Mouse (Mus musculus) retina, embryonic 14.5 days (tissue): ENCODE data around the gene Hoxc9.

Experiments
- DNase-seq: peaks from one replicate; pipeline ENCODE4 v3.0.0-alpha.2; 2015; ENCODE audit warnings: low spot score

Hoxc9 gene

DNA sequence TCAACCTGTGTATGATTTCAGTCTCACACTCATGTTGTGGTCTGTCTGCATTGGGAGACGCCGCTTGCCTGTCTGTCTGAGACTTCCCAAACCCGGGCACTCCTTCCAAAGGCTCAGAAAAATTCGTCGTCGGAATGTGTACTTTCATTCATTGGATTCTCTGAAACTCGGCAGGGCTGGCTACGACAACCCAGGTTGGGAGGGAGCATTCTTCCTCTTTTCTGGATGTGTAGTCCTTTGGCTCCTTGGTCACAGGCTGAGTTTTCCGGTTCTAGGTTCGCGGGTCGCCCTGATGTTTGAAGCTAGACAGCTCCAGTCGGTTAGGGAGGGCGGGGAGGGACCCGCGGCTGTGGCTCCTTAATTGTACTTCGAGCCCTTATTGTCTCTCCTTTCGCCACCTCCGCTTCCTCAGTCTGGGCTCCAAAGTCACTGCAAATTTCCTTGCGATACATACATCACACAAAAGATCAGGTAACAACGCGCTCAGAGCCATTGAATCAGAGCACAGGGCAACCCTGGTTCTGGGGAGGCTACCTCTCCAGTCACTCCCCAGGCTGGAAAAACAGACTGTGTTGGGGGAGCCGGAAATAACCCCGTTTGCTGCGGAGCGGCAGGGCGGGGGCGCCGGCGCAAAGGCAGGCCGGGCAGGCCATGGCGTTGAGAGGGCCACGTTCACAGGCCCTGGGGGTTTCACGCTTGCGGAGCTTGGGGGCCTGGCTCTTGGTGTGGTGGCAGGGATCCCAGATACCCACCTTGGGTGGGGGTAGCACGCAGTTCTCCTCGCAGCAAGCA, 588 bp downstream of the Hoxc9 start:
- DNase-seq, result no peak

DNA sequence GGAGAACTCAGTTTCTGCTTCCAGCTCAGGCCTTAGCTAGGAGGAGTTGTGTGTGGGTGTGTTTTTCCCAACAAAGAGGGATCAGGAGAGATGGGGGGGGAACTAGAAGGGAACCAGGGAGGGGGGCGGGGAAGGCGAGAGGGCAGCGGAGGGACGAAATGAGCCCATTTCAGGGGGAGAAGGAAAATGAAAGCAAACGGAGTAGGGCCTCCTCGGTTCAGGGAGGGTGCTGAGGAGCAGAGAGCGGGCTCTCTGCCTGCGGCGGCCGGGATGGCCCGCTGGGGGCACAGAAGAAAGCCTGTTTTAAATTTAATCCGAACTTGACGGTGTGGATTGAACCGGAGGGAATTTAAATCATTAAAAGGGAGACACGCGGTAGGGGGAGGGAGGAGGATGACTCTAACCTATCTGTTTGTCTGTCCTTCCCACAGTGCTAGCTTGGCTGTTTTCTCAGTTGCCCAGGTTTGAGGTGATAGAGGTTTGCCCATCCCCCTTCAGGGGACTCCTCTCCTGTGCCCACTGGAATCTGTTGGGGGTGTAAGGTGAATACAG, 1.3 kb downstream of the Hoxc9 start:
- DNase-seq, result no peak

DNA sequence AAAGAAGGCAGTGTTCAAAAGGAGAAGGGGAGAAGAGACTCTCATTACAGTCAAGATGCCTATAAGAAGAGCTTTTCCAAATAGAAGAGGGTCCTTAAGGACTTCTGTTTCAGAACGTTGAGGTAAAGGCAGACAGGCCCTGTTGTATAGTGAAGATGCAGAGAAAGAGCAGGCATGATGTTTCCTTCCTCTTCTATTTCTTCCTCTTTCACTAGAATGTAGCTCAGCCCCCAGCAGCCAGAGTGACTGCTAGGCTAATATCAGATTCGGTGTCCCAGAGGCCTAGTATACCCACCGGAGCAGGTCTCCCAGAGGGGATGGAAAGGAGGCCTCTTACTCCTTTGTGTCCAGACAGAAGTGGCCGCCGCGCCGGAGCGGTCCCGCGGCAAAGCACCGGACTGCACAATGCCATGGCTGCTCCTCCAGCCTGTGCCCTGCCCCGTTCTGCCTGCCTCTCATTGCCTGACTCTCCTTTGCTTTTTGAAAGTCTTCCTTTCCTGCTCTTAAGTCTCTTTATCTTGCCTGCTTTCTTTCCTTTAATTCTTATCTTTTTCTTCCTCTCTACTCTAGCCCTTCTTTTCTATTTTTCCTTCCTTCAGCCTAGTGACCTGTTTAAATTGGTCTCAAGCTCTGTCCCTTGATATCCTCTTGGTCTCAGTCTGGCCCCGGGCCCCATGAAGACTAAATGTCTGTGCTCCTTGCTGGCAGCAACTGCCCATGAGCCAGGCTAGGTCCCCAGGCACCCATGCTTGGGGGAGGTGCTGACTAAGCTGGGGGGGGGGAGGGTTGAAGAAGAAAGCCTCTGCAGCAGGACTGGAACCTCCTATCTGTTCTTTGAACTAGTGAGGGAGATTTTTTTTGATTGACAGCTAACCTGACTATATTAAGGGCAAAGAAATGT, 2.6 kb downstream of the Hoxc9 start:
- no peak for DNase-seq

DNA sequence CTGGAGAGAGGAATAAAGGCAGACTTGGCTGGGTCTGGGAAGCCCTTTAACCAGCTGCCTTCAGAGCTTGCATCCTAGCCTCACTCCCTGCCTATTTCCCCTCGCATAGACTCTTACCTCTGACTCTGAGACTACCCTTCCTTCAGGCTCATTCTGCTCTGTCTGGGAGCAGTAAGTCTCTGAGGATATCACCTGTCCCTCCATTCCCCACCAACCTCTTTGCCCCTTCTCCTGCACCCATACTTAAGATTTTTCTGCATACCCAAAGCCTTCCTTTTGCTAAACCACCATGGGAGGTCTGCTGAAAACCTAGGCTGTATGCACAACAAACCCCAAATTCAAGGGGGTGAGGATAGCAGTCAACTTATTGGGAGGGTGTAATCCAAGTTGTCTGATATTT, 3.7 kb downstream of the Hoxc9 start:
- DNase-seq, result no peak

DNA sequence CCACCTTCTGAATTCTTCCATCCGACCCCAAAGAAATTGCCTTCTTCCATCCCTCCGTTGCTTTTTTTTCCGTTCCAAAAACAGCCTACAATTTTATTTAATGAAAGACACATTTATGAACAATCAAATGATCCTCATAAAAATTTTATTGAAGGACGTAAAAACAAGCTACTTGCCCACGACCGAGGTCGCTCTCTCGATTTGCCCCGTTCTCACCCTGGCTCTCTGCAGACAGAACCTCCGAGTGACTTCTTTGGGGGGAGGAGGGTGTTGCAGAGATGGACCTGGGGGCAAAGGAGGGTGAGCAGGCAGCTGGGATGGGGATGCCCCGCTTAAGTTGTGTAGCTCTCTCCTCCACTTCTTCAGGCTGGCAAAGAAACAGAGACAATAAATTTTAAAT, 4.1 kb downstream of the Hoxc9 start:
- no peak for DNase-seq

DNA sequence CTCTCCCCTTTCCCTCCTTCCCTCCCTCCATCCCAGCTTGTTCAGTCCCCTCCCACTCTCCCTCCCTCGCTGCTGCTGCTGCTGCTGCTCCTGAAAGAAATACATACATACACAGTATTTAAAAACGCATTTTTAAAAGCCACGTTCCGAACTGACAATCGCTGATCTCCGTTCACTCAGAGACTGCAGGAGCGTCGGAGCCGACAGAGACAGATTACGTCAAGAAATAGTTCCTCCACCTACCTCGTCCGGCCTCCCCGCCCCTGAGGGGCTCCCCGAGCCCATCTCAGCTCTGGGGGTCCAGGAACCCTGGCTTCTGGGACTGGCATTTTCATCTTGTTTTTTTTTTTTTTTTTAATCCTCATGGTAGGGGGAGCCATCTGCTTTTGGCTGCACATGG, 4.7 kb downstream of the Hoxc9 start:
- no peak for DNase-seq

DNA sequence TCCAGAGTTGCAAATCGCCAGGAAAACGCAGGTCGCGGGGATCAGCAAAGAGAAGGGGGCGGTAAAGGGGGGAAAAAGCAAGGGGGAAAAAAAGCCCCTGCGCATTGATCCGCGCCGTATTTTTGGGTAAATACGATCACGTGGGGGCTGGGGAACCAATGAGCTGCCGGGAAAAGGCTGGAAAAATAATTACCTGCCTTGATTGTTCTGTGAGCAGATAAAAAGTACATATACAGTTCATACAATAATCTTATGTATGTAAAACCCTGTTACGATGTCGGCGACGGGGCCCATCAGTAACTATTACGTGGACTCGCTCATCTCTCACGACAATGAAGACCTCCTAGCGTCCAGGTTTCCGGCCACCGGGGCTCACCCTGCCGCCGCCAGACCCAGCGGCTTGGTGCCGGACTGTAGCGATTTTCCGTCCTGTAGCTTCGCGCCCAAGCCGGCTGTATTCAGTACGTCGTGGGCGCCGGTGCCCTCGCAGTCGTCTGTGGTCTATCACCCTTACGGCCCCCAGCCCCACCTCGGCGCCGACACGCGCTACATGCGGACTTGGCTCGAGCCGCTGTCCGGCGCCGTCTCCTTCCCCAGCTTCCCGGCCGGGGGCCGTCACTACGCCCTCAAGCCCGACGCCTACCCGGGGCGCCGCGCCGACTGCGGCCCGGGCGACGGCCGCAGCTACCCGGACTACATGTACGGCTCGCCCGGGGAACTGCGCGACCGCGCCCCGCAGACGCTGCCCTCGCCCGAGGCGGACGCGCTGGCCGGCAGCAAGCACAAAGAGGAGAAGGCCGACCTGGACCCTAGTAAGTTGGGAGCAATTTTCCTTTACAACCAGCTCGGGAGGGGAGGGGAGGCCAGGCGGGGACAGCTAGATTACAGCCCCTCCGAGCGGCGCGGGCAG, 5.4 kb downstream of the Hoxc9 start:
- DNase-seq, result peak; percentile 60

DNA sequence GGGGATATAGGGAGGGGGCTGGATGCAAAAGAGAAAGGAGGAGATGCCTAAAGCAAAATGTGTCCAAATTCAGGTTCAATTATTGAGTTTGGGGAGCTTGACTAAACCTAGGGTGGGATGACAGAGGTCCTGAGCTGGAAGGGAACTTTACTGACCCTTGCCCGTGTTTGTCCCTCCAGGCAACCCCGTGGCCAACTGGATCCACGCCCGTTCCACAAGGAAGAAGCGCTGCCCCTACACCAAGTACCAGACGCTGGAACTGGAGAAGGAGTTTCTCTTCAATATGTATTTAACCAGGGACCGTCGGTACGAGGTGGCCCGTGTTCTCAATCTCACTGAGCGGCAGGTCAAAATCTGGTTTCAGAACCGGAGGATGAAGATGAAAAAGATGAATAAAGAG, 7.5 kb downstream of the Hoxc9 start:
- no peak for DNase-seq

DNA sequence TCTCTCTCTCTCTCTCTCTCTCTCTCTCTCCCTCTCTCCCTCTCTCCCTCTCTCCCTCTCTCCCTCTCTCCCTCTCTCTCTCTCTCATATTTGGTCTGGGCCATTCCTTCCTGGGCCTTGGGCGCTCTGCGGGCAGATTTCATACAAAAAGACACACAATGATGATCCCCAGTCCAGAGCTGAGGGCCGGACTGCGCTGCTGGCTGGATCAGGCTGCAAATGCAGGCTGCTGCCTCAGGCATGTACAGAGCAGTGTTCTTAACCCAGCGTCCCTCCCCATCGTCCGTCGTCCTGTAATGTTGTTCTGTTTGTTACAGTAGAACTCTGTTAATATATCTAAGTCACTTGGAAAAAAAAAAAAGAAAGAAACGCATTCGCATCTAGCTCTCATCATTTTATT, 8.3 kb downstream of the Hoxc9 start:
- no peak for DNase-seq

DNA sequence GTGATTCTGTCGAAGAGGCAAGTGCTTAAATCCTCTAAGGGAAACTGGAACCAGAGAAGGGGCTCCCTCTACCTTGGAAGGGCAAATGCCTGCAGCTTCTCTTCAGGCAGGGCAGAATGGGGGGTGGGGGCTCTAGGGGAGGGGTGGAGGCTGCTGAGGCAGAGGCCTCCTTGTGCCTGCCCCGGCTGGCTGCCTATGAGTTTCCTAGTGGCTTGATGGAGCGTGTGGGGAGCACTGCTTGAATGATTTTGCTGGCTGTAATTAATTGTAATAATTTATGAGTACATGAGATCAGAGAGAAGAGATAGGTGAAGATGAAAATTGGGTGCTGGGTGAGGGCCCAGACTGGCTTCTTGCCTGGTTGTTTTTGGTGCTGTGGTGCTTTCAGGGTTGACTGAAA, 8.7 kb downstream of the Hoxc9 start:
- no peak for DNase-seq

DNA sequence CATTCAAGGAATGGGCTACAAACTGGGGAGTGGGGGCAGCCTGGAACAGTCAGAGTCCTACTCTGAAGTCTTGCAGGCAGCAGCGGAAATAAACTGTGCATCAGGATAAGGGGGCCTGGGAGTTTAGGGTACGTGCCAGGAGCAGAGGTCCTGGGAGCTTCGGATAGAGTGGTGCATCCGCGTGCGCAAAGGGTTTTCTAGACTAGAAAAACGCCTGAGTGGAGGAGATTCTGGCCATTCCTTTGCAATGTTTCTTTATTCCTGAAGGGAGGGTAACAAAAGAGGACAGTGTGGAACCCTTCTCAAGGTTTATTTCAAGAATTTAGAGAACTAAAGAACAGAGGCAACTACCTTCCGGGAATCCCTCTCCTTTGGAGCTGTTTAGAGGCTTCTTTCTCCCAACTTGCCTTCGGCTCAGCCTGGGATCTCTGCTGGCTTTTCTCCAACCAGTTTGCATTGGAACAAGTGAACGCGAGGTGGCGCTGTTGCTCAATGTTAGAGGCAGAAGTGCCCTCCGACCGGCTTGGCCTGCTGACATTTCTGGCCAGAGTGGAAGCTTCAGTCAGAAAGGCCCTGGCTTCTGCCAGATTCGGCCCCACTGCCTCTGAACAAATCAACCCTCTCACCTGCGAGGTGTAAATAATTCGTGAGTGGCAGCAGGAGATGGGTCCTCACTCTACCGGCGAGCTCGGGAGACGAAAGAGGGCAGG, 11.0 kb downstream of the Hoxc9 start:
- peak; percentile 98 for DNase-seq

DNA sequence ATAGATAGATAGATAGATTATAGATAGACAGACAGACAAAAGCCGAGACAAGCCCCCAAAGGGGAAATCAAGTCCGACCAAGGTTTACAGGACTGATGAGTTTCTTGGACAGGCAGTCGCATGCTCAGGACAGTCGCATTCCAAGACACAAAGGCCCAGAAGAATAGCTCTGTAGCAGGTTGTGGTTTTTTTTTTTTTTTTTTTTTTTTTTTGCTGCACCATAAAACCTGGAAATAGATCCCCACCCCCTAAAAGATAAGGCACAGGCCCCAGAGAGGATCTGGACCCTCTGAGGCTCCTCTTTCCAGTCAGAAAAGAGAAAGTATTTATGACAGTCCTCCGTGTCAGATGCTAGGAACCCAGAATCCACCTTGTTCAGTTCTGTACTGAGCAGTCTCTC, 11.8 kb downstream of the Hoxc9 start:
- no peak for DNase-seq

DNA sequence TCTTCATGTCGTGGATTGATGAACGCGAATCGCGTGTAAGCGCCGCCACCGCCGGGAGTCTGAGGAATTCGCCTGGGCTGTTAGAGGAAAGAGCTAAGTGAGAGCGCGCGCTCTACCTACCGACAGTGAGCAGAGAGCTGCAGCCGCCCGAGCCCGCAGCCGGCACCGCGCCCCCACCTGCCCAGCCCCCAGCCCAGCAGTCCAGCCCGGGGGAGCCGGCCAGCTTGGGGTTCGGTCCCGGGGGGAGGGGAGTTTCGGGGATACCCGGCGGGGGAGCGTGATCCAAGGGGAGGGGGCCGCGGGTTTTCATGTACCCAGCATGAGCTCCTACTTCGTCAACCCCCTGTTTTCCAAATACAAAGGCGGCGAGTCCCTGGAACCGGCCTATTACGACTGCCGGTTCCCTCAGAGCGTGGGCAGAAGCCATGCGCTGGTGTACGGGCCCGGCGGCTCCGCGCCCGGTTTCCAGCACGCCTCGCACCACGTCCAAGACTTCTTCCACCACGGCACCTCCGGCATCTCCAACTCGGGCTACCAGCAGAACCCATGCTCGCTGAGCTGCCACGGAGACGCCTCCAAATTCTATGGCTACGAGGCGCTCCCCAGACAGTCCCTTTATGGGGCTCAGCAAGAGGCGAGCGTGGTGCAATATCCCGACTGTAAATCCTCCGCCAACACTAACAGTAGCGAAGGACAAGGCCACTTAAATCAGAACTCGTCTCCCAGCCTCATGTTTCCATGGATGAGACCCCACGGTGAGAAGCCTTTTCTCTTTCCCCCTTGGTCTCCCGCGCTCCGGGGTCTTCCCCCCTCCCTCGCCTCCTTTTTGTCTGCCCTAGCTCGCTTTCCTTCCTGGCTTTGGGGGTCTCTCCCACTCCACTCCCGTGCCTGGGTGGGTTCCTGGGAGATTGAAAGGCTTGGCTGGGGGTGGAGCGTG, 14.5 kb downstream of the Hoxc9 start, which contains the start of gene Hoxc8:
Hoxc8 (plus strand) TSS at position 147 of the 937 bp plus-strand sequence.
- DNase-seq, result no peak

DNA sequence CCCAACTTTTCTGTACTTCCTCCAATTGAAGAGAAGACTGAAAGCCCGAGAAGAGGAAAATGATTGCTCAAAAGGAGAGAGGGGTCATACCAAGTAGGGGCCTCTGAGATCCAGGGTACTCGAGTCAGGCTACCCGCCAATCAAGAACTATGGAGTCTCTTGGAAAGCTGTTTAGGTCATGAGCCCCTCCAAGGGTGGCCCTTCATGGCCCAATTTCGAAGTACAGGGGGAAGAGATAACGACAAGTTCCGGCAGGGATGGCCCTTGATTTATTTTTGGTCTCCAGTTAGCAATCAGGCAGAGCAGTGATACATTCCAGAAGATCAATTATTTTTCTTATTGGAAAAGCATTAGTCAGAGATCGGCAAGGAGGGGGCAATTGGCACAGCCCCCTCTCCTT, 15.5 kb downstream of the Hoxc9 start:
- DNase-seq, result no peak

DNA sequence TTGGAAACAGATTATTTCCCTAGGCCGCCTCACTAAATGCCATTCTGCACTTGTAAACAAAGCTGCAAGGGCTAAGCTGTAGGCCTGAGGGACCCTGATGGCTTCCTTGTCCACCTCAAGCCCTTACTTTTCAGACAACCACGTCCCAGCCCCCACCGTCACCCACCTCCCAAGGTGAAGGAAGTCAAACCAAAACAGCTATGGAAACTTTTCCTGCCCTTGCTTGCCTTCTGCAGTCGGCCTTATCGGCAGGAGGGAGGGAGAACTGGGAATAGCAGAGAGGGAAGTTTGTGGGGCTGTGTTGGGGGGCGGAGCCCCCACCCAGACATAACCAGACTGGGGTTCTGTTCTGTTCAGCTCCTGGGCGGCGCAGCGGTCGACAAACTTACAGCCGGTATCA, 16.0 kb downstream of the Hoxc9 start:
- no peak for DNase-seq

DNA sequence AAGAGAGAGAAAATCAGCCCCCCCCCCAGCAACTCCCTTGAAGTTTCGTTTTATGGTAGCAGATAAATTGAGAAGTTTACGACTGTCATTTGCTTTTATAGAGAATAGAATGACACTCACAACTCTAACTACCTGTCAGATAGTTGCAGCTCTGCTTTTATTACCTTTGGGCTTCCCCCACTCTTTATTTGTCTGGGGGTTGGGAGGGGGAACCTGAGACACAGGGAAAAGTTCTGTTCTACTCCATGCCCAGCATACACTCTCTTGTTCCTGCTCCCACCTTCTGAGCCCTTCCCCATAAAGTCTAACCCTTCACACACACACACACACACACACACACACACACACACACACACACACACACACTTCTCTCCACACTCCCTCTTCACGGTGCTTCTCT, 16.6 kb downstream of the Hoxc9 start:
- DNase-seq, result no peak

DNA sequence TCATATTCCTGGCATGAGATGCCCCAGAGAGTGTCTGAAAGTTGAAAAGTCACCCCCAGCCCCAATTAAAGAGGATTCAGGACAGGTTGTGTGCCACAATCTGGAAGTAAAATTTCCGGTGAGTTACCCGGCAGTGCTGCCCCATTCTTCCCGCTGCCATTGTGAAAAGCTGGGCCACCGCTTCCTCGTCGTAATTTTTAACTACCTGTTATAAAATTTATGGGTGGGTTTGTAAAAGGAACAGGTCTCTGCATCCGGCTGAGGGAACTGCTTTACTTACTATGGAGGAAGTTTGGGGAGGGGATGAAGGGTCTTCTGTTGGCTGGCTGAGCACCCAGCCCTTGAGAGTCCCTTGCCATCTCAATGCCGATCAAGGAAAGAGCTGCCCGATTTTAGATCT, 20.3 kb downstream of the Hoxc9 start:
- no peak for DNase-seq

DNA sequence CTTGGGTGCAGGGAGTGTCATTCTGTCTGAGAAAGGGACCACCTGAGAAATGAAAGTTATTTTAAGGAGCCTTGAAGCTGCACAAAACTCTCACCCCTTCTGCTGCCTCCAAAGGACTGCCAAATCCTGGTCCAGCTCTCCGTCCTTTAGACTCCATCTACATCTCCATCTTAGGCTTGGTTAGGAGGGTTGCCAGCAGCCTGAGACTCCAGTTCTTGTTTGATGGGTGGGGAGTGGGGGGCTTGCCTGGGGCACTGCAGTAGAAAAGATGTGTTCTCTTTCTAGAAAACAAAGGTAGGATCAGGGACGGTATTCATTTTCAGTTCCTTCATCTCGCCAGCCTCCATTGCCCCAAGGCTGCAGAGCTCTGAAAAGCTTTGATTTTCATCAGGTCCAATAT, 21.2 kb downstream of the Hoxc9 start:
- no peak for DNase-seq

DNA sequence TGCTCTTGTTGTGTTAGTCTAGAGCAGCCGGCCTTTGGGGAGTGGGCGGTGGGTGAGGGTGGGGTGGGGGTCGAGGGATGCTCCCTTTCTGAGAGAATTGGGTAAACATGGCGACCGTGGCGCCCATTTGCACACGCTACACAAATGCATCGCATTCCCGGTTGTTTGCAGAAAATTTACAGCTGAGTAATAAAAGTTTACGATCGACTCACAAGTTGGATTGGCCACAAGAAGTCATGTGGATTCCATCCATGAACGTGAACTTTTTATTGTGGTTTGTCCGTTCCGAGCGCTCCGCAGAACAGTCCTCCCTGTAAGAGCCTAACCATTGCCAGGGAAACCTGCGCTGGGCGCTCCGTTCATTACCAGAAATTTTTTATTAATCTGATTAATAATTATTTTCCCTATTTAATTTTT, 21.7 kb downstream of the Hoxc9 start, which contains the start of gene Hoxc6:
Hoxc6 (plus strand) TSS at position 319 of the 417 bp plus-strand sequence.
- no peak for DNase-seq

DNA sequence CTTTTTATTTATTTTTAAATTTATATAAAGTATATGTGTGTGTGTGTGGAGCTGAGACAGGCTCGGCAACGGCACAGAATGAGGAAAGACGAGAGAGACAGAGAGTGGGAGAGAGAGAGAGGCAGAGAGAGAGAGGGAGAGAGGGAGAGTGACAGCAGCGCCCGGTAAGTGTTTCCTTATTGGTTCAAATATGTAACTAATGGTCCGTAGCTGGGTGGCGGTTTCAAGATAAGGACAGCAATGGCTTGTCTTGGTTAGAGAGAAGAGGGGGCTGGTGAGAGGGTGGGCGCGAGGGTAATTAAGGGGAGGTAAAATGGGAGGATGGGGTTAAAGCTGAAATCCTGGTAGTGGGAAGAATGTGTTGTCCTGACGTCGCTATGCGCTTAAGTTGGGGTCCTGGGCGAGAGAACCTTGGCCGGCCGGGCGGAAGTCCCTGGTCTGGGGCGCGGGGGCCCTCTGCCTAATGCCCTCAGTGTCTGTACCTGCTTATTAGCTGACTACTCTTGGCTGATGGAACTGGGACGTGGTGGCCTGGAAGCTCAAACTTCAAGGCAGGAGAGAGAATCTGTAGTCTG, 22.5 kb downstream of the Hoxc9 start:
- no peak for DNase-seq
